Mouse (Mus musculus) MEL (cell line): ENCODE measurements at regions not wholly inside any gene's neighbourhood (a gene's known extent, or its start where the extent isn't known, plus 50 kb on each side); places are given as distances from the start of the nearest gene placed in this dataset.

ENCODE experiments used
- BHLHE40 ChIP-seq: IDR thresholded peaks from 2 replicates; pipeline ENCODE4 v1.6.1; 2012; ENCODE audit warnings: low read depth, mild to moderate bottlenecking, inconsistent platforms, low read length, improper control_type of control experiment, borderline replicate concordance
- CTCF ChIP-seq, 3 experiments: IDR thresholded peaks in 2 of 3; conservative IDR thresholded peaks in 1 of 3; 2 replicates each; pipeline ENCODE4 v1.5.1; 2011 to 2012; ENCODE audit warnings: low read length in 3 of 3, low read depth in 2 of 3, mild to moderate bottlenecking in 2 of 3, improper control_type of control experiment in 1 of 3, inconsistent platforms in 1 of 3, mixed read lengths in 1 of 3, moderate library complexity in 1 of 3; ENCODE audit not compliant: control insufficient read depth in 1 of 3, insufficient read depth in 1 of 3, poor library complexity in 1 of 3, severe bottlenecking in 1 of 3
- MEF2A ChIP-seq: IDR thresholded peaks from 2 replicates; pipeline ENCODE4 v1.6.1; 2014; ENCODE audit warnings: low read depth, mild to moderate bottlenecking, inconsistent platforms, low read length, improper control_type of control experiment; ENCODE audit not compliant: poor library complexity, insufficient replicate concordance, severe bottlenecking; ENCODE audit errors: extremely low read depth
- MYB ChIP-seq: IDR thresholded peaks from 2 replicates; pipeline ENCODE4 v1.6.1; 2011; ENCODE audit warnings: mild to moderate bottlenecking, low read depth, low read length, improper control_type of control experiment
- POLR2A ChIP-seq, 2 experiments: IDR thresholded peaks; 2 replicates each; pipeline ENCODE4 v1.6.1; 2011 to 2012; ENCODE audit warnings: low read length in 2 of 2, mild to moderate bottlenecking in 2 of 2, control low read depth in 1 of 2, improper control_type of control experiment in 1 of 2, low read depth in 1 of 2, moderate library complexity in 1 of 2; ENCODE audit not compliant: control insufficient read depth in 1 of 2, insufficient read depth in 1 of 2, poor library complexity in 1 of 2
- POLR2AphosphoS2 ChIP-seq: IDR thresholded peaks from 2 replicates; pipeline ENCODE4 v1.6.1; 2011; ENCODE audit warnings: low read length, improper control_type of control experiment
- RAD21 ChIP-seq: IDR thresholded peaks from 2 replicates; pipeline ENCODE4 v1.6.1; 2011; ENCODE audit warnings: mild to moderate bottlenecking, low read depth, low read length, improper control_type of control experiment
- TAL1 ChIP-seq: IDR thresholded peaks from 2 replicates; pipeline ENCODE4 v1.6.1; 2012; ENCODE audit warnings: mild to moderate bottlenecking, inconsistent platforms, low read length, moderate library complexity, mixed read lengths
- UBTF ChIP-seq: IDR thresholded peaks from 2 replicates; pipeline ENCODE4 v1.6.1; 2012; ENCODE audit warnings: low read depth, mild to moderate bottlenecking, inconsistent platforms, low read length, improper control_type of control experiment, moderate library complexity, borderline replicate concordance; ENCODE audit not compliant: insufficient read depth
- ZC3H11A ChIP-seq: IDR thresholded peaks from 2 replicates; pipeline ENCODE4 v1.6.1; 2012; ENCODE audit warnings: low read depth, mild to moderate bottlenecking, inconsistent platforms, low read length, improper control_type of control experiment

GRCm38 (mm10) chr19:14777198-14777597, 179.3 kb upstream of the Tle4 start:
- no peak for TF ChIP-seq POLR2A (IDR thresholded peaks at IDR 0.05; ENCODE audit: control insufficient read depth in 1 of 2, insufficient read depth in 1 of 2, low read depth in 1 of 2, low read length in 2 of 2, poor library complexity in 1 of 2)
- TF ChIP-seq CTCF (IDR thresholded peaks at IDR 0.05 in 2 of 3, conservative IDR thresholded peaks at IDR 0.05 in 1 of 3; ENCODE audit: control insufficient read depth in 1 of 3, insufficient read depth in 1 of 3, low read depth in 2 of 3, low read length in 3 of 3, poor library complexity in 1 of 3, severe bottlenecking in 1 of 3): no peak
- no peak for TF ChIP-seq MYB
- TF ChIP-seq RAD21: no peak
- no peak for TF ChIP-seq POLR2AphosphoS2
- no peak for TF ChIP-seq UBTF
- TF ChIP-seq MEF2A: no peak
- no peak for TF ChIP-seq TAL1
- TF ChIP-seq ZC3H11A: no peak
- TF ChIP-seq BHLHE40: no peak
